Mouse (Mus musculus): ENCODE measurements at regions not wholly inside any gene's neighbourhood (a gene's known extent, or its start where the extent isn't known, plus 50 kb on each side); places are given as distances from the start of the nearest gene placed in this dataset.

GRCm38 (mm10) chr9:101615176-101615575 lies 246.5 kb upstream of the 9630041A04Rik start:
- WGBS, result 80% methylated on average over 3 of the region's 3 CpGs
- Histone ChIP-seq H3K4me2 (ENCODE audit: low read depth, low read length) (no peak overlapping the region), H3K4me3 (ENCODE audit: low read depth, low read length) (no peak overlapping the region), H3K4me1 (ENCODE audit: control insufficient read depth, insufficient read depth, low read length) (no peaks in the 10 kb centered on the region), H3K27ac (ENCODE audit: low read depth, low read length) (no peak overlapping the region), H3K27me3 (ENCODE audit: control insufficient read depth, insufficient read depth, low read length) (no peaks in the 10 kb centered on the region), H3K9ac (replicated peaks; ENCODE audit: low read depth, low read length) (no peak overlapping the region), H3K36me3 (ENCODE audit: control insufficient read depth, insufficient read depth, low read length) (no peaks in the 10 kb centered on the region), H3K9me3 (ENCODE audit: control insufficient read depth, low read length) (no peaks in the 10 kb centered on the region)
- ATAC-seq (ENCODE audit: low read depth), result no peak

- no peak overlapping the region for H3K4me2 ChIP-seq (ENCODE audit: low read depth, low read length)
- WGBS, result 81% methylated on average over 3 of the region's 3 CpGs
- H3K4me3 ChIP-seq (ENCODE audit: low read depth, low read length), result no peak overlapping the region
- H3K36me3 ChIP-seq (ENCODE audit: control insufficient read depth, insufficient read depth, low read length), result no peaks in the 10 kb centered on the region
- no peaks in the 10 kb centered on the region for H3K4me1 ChIP-seq (ENCODE audit: control insufficient read depth, insufficient read depth, low read length)
- H3K9me3 ChIP-seq (ENCODE audit: control insufficient read depth, low read length), result no peaks in the 10 kb centered on the region
- H3K27ac ChIP-seq (ENCODE audit: low read depth, low read length), result no peak overlapping the region
- H3K9ac ChIP-seq (replicated peaks; ENCODE audit: low read depth, low read length), result no peak overlapping the region
- no peak for ATAC-seq (ENCODE audit: low read depth)
- H3K27me3 ChIP-seq (ENCODE audit: control insufficient read depth, insufficient read depth, low read length), result no peaks in the 10 kb centered on the region
Measured at GRCm38 (mm10) chr9:101613933-101614332, 247.7 kb upstream of the 9630041A04Rik start.

- H3K9ac ChIP-seq (replicated peaks; ENCODE audit: low read depth, low read length), result no peak overlapping the region
- H3K9me3 ChIP-seq (ENCODE audit: control insufficient read depth, low read length), result no peaks in the 10 kb centered on the region
- H3K27me3 ChIP-seq (ENCODE audit: control insufficient read depth, insufficient read depth, low read length), result no peaks in the 10 kb centered on the region
- no peaks in the 10 kb centered on the region for H3K36me3 ChIP-seq (ENCODE audit: control insufficient read depth, insufficient read depth, low read length)
- H3K4me3 ChIP-seq (ENCODE audit: low read depth, low read length), result no peak overlapping the region
- H3K4me2 ChIP-seq (ENCODE audit: low read depth, low read length), result no peak overlapping the region
- no peak overlapping the region for H3K27ac ChIP-seq (ENCODE audit: low read depth, low read length)
- ATAC-seq (ENCODE audit: low read depth), result no peak
- 76% methylated on average over 2 of the region's 2 CpGs for WGBS
- H3K4me1 ChIP-seq (ENCODE audit: control insufficient read depth, insufficient read depth, low read length), result no peaks in the 10 kb centered on the region
Measured at GRCm38 (mm10) chr9:101613471-101613870, 248.2 kb upstream of the 9630041A04Rik start.

- H3K9me3 ChIP-seq (ENCODE audit: control insufficient read depth, low read length), result no peaks in the 10 kb centered on the region
- H3K4me2 ChIP-seq (ENCODE audit: low read depth, low read length), result no peak overlapping the region
- H3K36me3 ChIP-seq (ENCODE audit: control insufficient read depth, insufficient read depth, low read length), result no peaks in the 10 kb centered on the region
- no peak overlapping the region for H3K27ac ChIP-seq (ENCODE audit: low read depth, low read length)
- H3K27me3 ChIP-seq (ENCODE audit: control insufficient read depth, insufficient read depth, low read length), result no peaks in the 10 kb centered on the region
- ATAC-seq (ENCODE audit: low read depth), result no peak
- no peak overlapping the region for H3K9ac ChIP-seq (replicated peaks; ENCODE audit: low read depth, low read length)
- no peak overlapping the region for H3K4me3 ChIP-seq (ENCODE audit: low read depth, low read length)
- WGBS, result 85% methylated on average over 5 of the region's 5 CpGs
- H3K4me1 ChIP-seq (ENCODE audit: control insufficient read depth, insufficient read depth, low read length), result no peaks in the 10 kb centered on the region
Measured at GRCm38 (mm10) chr9:101612971-101613370, 248.7 kb upstream of the 9630041A04Rik start.

- WGBS, result 90% methylated on average over 4 of the region's 4 CpGs
- no peak overlapping the region for H3K27ac ChIP-seq (ENCODE audit: low read depth, low read length)
- no peaks in the 10 kb centered on the region for H3K36me3 ChIP-seq (ENCODE audit: control insufficient read depth, insufficient read depth, low read length)
- ATAC-seq (ENCODE audit: low read depth), result no peak
- no peak overlapping the region for H3K4me2 ChIP-seq (ENCODE audit: low read depth, low read length)
- H3K4me3 ChIP-seq (ENCODE audit: low read depth, low read length), result no peak overlapping the region
- no peaks in the 10 kb centered on the region for H3K9me3 ChIP-seq (ENCODE audit: control insufficient read depth, low read length)
- H3K9ac ChIP-seq (replicated peaks; ENCODE audit: low read depth, low read length), result no peak overlapping the region
- H3K4me1 ChIP-seq (ENCODE audit: control insufficient read depth, insufficient read depth, low read length), result no peaks in the 10 kb centered on the region
- no peaks in the 10 kb centered on the region for H3K27me3 ChIP-seq (ENCODE audit: control insufficient read depth, insufficient read depth, low read length)
Measured at GRCm38 (mm10) chr9:101612571-101612970, 249.1 kb upstream of the 9630041A04Rik start.

GRCm38 (mm10) chr9:101611481-101611880 lies 250.2 kb upstream of the 9630041A04Rik start:
- no peak for ATAC-seq (ENCODE audit: low read depth)
- WGBS, result 23% methylated on average over 3 of the region's 3 CpGs
- no peaks in the 10 kb centered on the region for H3K27me3 ChIP-seq (ENCODE audit: control insufficient read depth, insufficient read depth, low read length)
- no peaks in the 10 kb centered on the region for H3K36me3 ChIP-seq (ENCODE audit: control insufficient read depth, insufficient read depth, low read length)
- H3K4me1 ChIP-seq (ENCODE audit: control insufficient read depth, insufficient read depth, low read length), result no peaks in the 10 kb centered on the region
- no peak overlapping the region for H3K27ac ChIP-seq (ENCODE audit: low read depth, low read length)
- no peak overlapping the region for H3K4me3 ChIP-seq (ENCODE audit: low read depth, low read length)
- no peak overlapping the region for H3K9ac ChIP-seq (replicated peaks; ENCODE audit: low read depth, low read length)
- H3K9me3 ChIP-seq (ENCODE audit: control insufficient read depth, low read length), result no peaks in the 10 kb centered on the region
- no peak overlapping the region for H3K4me2 ChIP-seq (ENCODE audit: low read depth, low read length)

GRCm38 (mm10) chr9:101610806-101611443 lies 250.7 kb upstream of the 9630041A04Rik start:
- Histone ChIP-seq H3K4me3 (ENCODE audit: low read depth, low read length) (no peak overlapping the region), H3K4me1 (ENCODE audit: control insufficient read depth, insufficient read depth, low read length) (no peaks in the 10 kb centered on the region), H3K9me3 (ENCODE audit: control insufficient read depth, low read length) (no peaks in the 10 kb centered on the region), H3K27ac (ENCODE audit: low read depth, low read length) (no peak overlapping the region), H3K27me3 (ENCODE audit: control insufficient read depth, insufficient read depth, low read length) (no peaks in the 10 kb centered on the region), H3K36me3 (ENCODE audit: control insufficient read depth, insufficient read depth, low read length) (no peaks in the 10 kb centered on the region), H3K9ac (replicated peaks; ENCODE audit: low read depth, low read length) (no peak overlapping the region), H3K4me2 (ENCODE audit: low read depth, low read length) (no peak overlapping the region)
- WGBS, result 61% methylated on average over 8 of the region's 8 CpGs
- ATAC-seq (ENCODE audit: low read depth), result no peak

GRCm38 (mm10) chr9:101610338-101610737 lies 251.3 kb upstream of the 9630041A04Rik start:
- WGBS, result 88% methylated on average over 4 of the region's 4 CpGs
- Histone ChIP-seq H3K4me2 (ENCODE audit: low read depth, low read length) (no peak overlapping the region), H3K27ac (ENCODE audit: low read depth, low read length) (no peak overlapping the region), H3K4me3 (ENCODE audit: low read depth, low read length) (no peak overlapping the region), H3K4me1 (ENCODE audit: control insufficient read depth, insufficient read depth, low read length) (no peaks in the 10 kb centered on the region), H3K9ac (replicated peaks; ENCODE audit: low read depth, low read length) (no peak overlapping the region), H3K36me3 (ENCODE audit: control insufficient read depth, insufficient read depth, low read length) (no peaks in the 10 kb centered on the region), H3K27me3 (ENCODE audit: control insufficient read depth, insufficient read depth, low read length) (no peaks in the 10 kb centered on the region), H3K9me3 (ENCODE audit: control insufficient read depth, low read length) (no peaks in the 10 kb centered on the region)
- ATAC-seq (ENCODE audit: low read depth), result no peak

- ATAC-seq (ENCODE audit: low read depth), result peak; percentile 60; the same call in 1 of the 2 replicates
- H3K4me2 ChIP-seq (ENCODE audit: low read depth, low read length), result no peak overlapping the region
- H3K9me3 ChIP-seq (ENCODE audit: control insufficient read depth, low read length), result no peaks in the 10 kb centered on the region
- H3K4me3 ChIP-seq (ENCODE audit: low read depth, low read length), result no peak overlapping the region
- H3K27ac ChIP-seq (ENCODE audit: low read depth, low read length), result no peak overlapping the region
- H3K4me1 ChIP-seq (ENCODE audit: control insufficient read depth, insufficient read depth, low read length), result peaks cover 6% of the 10 kb centered on the region; the same call in 1 of the 2 replicates
- WGBS, result 17% methylated on average over 6 of the region's 6 CpGs
- no peak overlapping the region for H3K9ac ChIP-seq (replicated peaks; ENCODE audit: low read depth, low read length)
- no peaks in the 10 kb centered on the region for H3K27me3 ChIP-seq (ENCODE audit: control insufficient read depth, insufficient read depth, low read length)
- no peaks in the 10 kb centered on the region for H3K36me3 ChIP-seq (ENCODE audit: control insufficient read depth, insufficient read depth, low read length)
Measured at GRCm38 (mm10) chr9:101602799-101603198, 258.8 kb upstream of the 9630041A04Rik start.

Data from neural tube, embryonic 14.5 days (tissue).